Mouse (Mus musculus): ENCODE measurements at regions not wholly inside any gene's neighbourhood (a gene's known extent, or its start where the extent isn't known, plus 50 kb on each side); places are given as distances from the start of the nearest gene placed in this dataset.

DNA sequence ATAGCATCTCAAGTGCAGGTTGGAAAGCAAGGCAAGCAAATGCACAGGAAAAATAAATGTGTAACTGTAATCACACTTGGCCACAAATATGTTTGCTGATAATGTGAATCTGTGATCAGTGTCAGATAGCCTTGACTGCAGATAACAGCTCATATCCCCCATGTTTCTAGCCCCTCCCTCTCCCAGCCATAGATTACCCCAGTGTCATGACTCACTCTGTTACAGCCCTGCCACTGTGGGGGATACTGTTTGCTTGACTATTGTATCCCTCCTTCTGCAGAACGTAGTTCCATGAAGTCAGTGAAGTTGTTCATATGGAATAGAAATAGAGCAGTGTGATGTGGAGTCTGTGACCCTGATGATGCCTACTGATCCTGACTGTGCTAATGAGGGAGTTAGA lies 351.6 kb upstream of the Sel1l start:
- no peak for TF ChIP-seq POLR2A (IDR thresholded peaks at IDR 0.05; ENCODE audit: low read depth, low read length)
- no peak for TF ChIP-seq CTCF (IDR thresholded peaks at IDR 0.05; ENCODE audit: extremely low read depth, insufficient read depth, insufficient read length, insufficient replicate concordance)
